Mouse (Mus musculus) urinary bladder, postnatal 25 days (tissue): ENCODE results near the gene Ppp1r26.
"Not testable (repeated sequence)": the region's sequence is repeated elsewhere in the genome, so short reads cannot be mapped to it uniquely, and the experiment has no call there.

ENCODE experiments used
- DNase-seq: peaks from one replicate; pipeline ENCODE4 v3.0.0; 2022; ENCODE audit warnings: low spot score

Ppp1r26 gene

GRCm38 (mm10) chr2:28445082-28445481, 1.5 kb upstream of the Ppp1r26 start:
- DNase-seq, result no peak

GRCm38 (mm10) chr2:28446181-28446514, 452 bp upstream of the Ppp1r26 start:
- no peak for DNase-seq

GRCm38 (mm10) chr2:28447315-28447670, 693 bp downstream of the Ppp1r26 start:
- no peak for DNase-seq

GRCm38 (mm10) chr2:28451663-28452062, 5.1 kb downstream of the Ppp1r26 start:
- DNase-seq, result no peak

- DNase-seq, result no peak
Observed at GRCm38 (mm10) chr2:28453539-28453938, 6.9 kb downstream of the Ppp1r26 start.

- no peak for DNase-seq
Observed at GRCm38 (mm10) chr2:28456616-28457015, 10.0 kb downstream of the Ppp1r26 start.

- DNase-seq, result peak; percentile 48
Observed at GRCm38 (mm10) chr2:28463919-28464318, 17.3 kb downstream of the Ppp1r26 start.

- DNase-seq, result no peak
Observed at GRCm38 (mm10) chr2:28464919-28465318, 18.3 kb downstream of the Ppp1r26 start.

- DNase-seq, result peak; percentile 53
Observed at GRCm38 (mm10) chr2:28465836-28466518, 19.4 kb downstream of the Ppp1r26 start, which contains the start of gene 1700007K13Rik. 1700007K13Rik (minus strand) TSS chr2:28466332.

GRCm38 (mm10) chr2:28467860-28468485, 21.4 kb downstream of the Ppp1r26 start, which contains the start of gene Mrps2:
Mrps2 (plus strand) TSS chr2:28468066.
- DNase-seq, result peak; percentile 85

- no peak for DNase-seq
Observed at GRCm38 (mm10) chr2:28468486-28469225, 22.1 kb downstream of the Ppp1r26 start.

- DNase-seq, result no peak
Observed at GRCm38 (mm10) chr2:28469461-28469860, 22.9 kb downstream of the Ppp1r26 start.

- no peak for DNase-seq
Observed at GRCm38 (mm10) chr2:28470591-28470990, 24.0 kb downstream of the Ppp1r26 start.

- not testable (repeated sequence) for DNase-seq
Observed at GRCm38 (mm10) chr2:28472011-28472410, 25.4 kb downstream of the Ppp1r26 start.

- not testable (repeated sequence) for DNase-seq
Observed at GRCm38 (mm10) chr2:28477993-28478392, 31.4 kb downstream of the Ppp1r26 start.

- no peak for DNase-seq
Observed at GRCm38 (mm10) chr2:28479208-28480204, 32.9 kb downstream of the Ppp1r26 start.

- no peak for DNase-seq
Observed at GRCm38 (mm10) chr2:28483861-28484260, 37.3 kb downstream of the Ppp1r26 start.

- DNase-seq, result no peak
Observed at GRCm38 (mm10) chr2:28494521-28494920, 47.9 kb downstream of the Ppp1r26 start.

- DNase-seq, result no peak
Observed at GRCm38 (mm10) chr2:28495207-28495756, 48.7 kb downstream of the Ppp1r26 start.

- no peak for DNase-seq
Observed at GRCm38 (mm10) chr2:28495801-28496595, 49.4 kb downstream of the Ppp1r26 start.

- no peak for DNase-seq
Observed at GRCm38 (mm10) chr2:28496671-28497070, 50.1 kb downstream of the Ppp1r26 start, which contains the start of gene Gbgt1. Gbgt1 (plus strand) TSS chr2:28496891.
